Mouse (Mus musculus) spleen, adult 2 months (tissue): ENCODE results near the gene Pgk1.

Source experiments
- CTCF ChIP-seq: fragments of 200-500 bp; IDR thresholded peaks from 2 replicates; pipeline ENCODE4 v1.5.1; 2011; ENCODE audit warnings: mild to moderate bottlenecking, inconsistent platforms; ENCODE audit not compliant: insufficient read depth, insufficient read length, insufficient replicate concordance; ENCODE audit errors: extremely low read depth
- POLR2A ChIP-seq: fragments of 200-500 bp; IDR thresholded peaks from 2 replicates; pipeline ENCODE4 v1.6.1; 2011; ENCODE audit warnings: low read depth, low read length, inconsistent platforms

- TF ChIP-seq POLR2A (no peak), CTCF (no peak)
Observed at GRCm38 (mm10) chrX:106165089-106165488, 21.8 kb upstream of the Pgk1 start.
